Mouse (Mus musculus) midbrain, embryonic 11.5 days (tissue): Measurements from ENCODE around the gene Rapgef2. TPM values are rescaled to one million over a fixed set of nuclear protein-coding genes. Genes with fewer than 3 reads are reported as not detected.

Source experiments
- polyA plus RNA-seq: library from polyadenylated mRNA; unstranded; fragments of >200 nt; fragmentation: Nextera tagmentation; extraction: Ambion mirVana; gene quantifications from 2 replicates; pipeline ENCODE4 v1.2.1, GENCODE M21; 2014

The Rapgef2 gene
- polyA plus RNA-seq, 1 experiment from 2014 or later, result 6.2 TPM

Other genes with a start within 250 kb of the Rapgef2 start
- gene Gm17359, start 50.1 kb upstream of the Rapgef2 start, polyA plus RNA-seq, result 0.33 TPM in 1 of 2 replicates, not detected in the other